Mouse (Mus musculus) brain, embryonic 14.5 days (tissue): ENCODE measurements around the gene Prr5l.
"Not testable (repeated sequence)": the region's sequence is repeated elsewhere in the genome, so short reads cannot be mapped to it uniquely, and the experiment has no call there.

ENCODE experiments used
- CTCF ChIP-seq: fragments of 200-500 bp; IDR thresholded peaks from 2 replicates; pipeline ENCODE4 v1.5.1; 2012; ENCODE audit warnings: inconsistent platforms, mild to moderate bottlenecking, moderate library complexity, borderline replicate concordance; ENCODE audit not compliant: insufficient read depth, insufficient read length; ENCODE audit errors: extremely low read depth
- POLR2A ChIP-seq: fragments of 200-500 bp; IDR thresholded peaks from 2 replicates; pipeline ENCODE4 v1.6.1; 2012; ENCODE audit warnings: mild to moderate bottlenecking, inconsistent platforms, borderline replicate concordance; ENCODE audit not compliant: poor library complexity, insufficient read depth, insufficient read length, severe bottlenecking; ENCODE audit errors: extremely low read depth

- TF ChIP-seq CTCF, POLR2A: not testable (repeated sequence)
These were observed 137.2 kb downstream of the Prr5l start for GRCm38 (mm10) chr2:101745656-101746055.
